Comparison of ENCODE assay signal across 31 mouse cellular contexts in the genomic region with DNA sequence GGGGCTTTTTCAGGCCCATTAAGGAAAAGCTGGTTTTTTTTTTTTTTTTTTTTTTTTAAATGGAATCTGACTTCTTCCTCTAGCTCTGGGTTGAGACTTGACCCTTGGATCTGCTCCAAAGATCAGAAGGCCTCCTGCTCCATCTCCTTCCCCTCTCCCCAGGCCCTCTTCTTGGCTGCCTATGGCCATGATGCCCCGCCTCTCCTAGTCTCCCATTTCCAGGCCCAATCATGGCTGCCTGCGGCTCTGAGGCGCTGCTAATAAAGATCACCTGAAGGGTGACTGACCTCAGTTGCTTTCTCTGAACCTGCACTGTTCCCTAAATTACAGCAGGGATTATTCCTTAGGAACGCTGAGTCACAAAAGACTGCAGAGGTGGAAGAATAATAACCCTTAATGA. TPM values are rescaled to one million over a fixed set of nuclear protein-coding genes. Genes with fewer than 3 reads are reported as not detected.
"Had no signal": no experiment of that assay in that cellular context is flagged by ENCODE, and none has a peak within 500 bp of the region (broad histone marks: within the 10 kb centered on the region; RNA-seq: fewer than 3 reads in every experiment).

No protein-coding gene starts in this region.

- H3K27ac ChIP-seq: left cerebral cortex, adult 2 months; liver, embryonic 13.5 days; stomach, embryonic 15.5 days had no signal

- H3K4me3 ChIP-seq: left cerebral cortex, adult 2 months; liver, embryonic 13.5 days; stomach, embryonic 15.5 days had no signal

- H3K27me3 ChIP-seq: liver, embryonic 13.5 days; stomach, embryonic 15.5 days had no signal

- H3K4me2 ChIP-seq: liver, embryonic 13.5 days; midbrain, embryonic 11.5 days; stomach, embryonic 15.5 days had no signal

- H3K36me3 ChIP-seq: liver, embryonic 13.5 days; stomach, embryonic 15.5 days had no signal

- H3K9ac ChIP-seq: liver, embryonic 13.5 days; stomach, embryonic 15.5 days had no signal

- H3K9me3 ChIP-seq: liver, embryonic 13.5 days; stomach, embryonic 15.5 days had no signal

- H3K4me1 ChIP-seq: liver, embryonic 13.5 days; stomach, embryonic 15.5 days had no signal

- DNase-seq: kidney, adult 9 months; layer of hippocampus, adult 9-11 months; liver, embryonic 13.5 days; lung, adult 2 months; lung, postnatal 14 days; lung, postnatal 4 days; midbrain, embryonic 14.5 days; right cerebral cortex, adult 18-20 months; right cerebral cortex, postnatal 25 days; spleen, adult 18-20 months; thymus, postnatal 36 days had no signal

RNA-seq across cellular contexts. Expression of a gene that starts 11.8 kb away (rescaled TPM):
- total RNA-seq: layer of hippocampus, postnatal 36 days; left cerebral cortex, adult 2 months; left cerebral cortex, postnatal 10 days; left cerebral cortex, postnatal 36 days; liver, adult 2 months; megakaryocyte progenitor cell, adult 5-6 weeks; megakaryocyte-erythroid progenitor cell, adult 5-6 weeks; midbrain, postnatal 0 days had no signal
- polyA plus RNA-seq: intestine, embryonic 14.5 days; limb, embryonic 11.5 days; limb, embryonic 14.5 days; liver, adult 2 months; liver, embryonic 13.5 days; liver, embryonic 16.5 days; lung, embryonic 16.5 days; midbrain, embryonic 11.5 days; midbrain, embryonic 14.5 days; midbrain, postnatal 0 days; neural tube, embryonic 11.5 days; neural tube, embryonic 14.5 days; stomach, embryonic 15.5 days; thymus, postnatal 0 days; urinary bladder, adult 2 months had no signal

RNA-seq across cellular contexts. Expression of a gene that starts 25.1 kb away (rescaled TPM):
- total RNA-seq: layer of hippocampus, adult 18-20 months; layer of hippocampus, postnatal 36 days; left cerebral cortex, adult 2 months; left cerebral cortex, postnatal 10 days; left cerebral cortex, postnatal 36 days; liver, adult 2 months; megakaryocyte progenitor cell, adult 5-6 weeks; megakaryocyte-erythroid progenitor cell, adult 5-6 weeks; midbrain, postnatal 0 days had no signal
- polyA plus RNA-seq: intestine, embryonic 14.5 days; limb, embryonic 11.5 days; limb, embryonic 14.5 days; liver, adult 2 months; liver, embryonic 13.5 days; liver, embryonic 16.5 days; lung, adult 2 months; lung, embryonic 16.5 days; midbrain, embryonic 11.5 days; midbrain, embryonic 14.5 days; midbrain, postnatal 0 days; neural tube, embryonic 11.5 days; neural tube, embryonic 14.5 days; stomach, embryonic 15.5 days; thymus, postnatal 0 days; urinary bladder, adult 2 months had no signal

RNA-seq across cellular contexts. Expression of a gene that starts 27.3 kb away (rescaled TPM):
- total RNA-seq: left cerebral cortex, postnatal 10 days; megakaryocyte progenitor cell, adult 5-6 weeks; megakaryocyte-erythroid progenitor cell, adult 5-6 weeks had no signal
- polyA plus RNA-seq: liver, embryonic 13.5 days; midbrain, embryonic 11.5 days; midbrain, embryonic 14.5 days had no signal

RNA-seq across cellular contexts. Expression of a gene that starts 29.3 kb away (rescaled TPM):
- total RNA-seq: layer of hippocampus, adult 18-20 months; left cerebral cortex, adult 2 months; left cerebral cortex, postnatal 10 days; left cerebral cortex, postnatal 36 days; liver, adult 2 months; megakaryocyte progenitor cell, adult 5-6 weeks; megakaryocyte-erythroid progenitor cell, adult 5-6 weeks; midbrain, postnatal 0 days had no signal
- polyA plus RNA-seq: intestine, embryonic 14.5 days; limb, embryonic 11.5 days; limb, embryonic 14.5 days; liver, adult 2 months; liver, embryonic 13.5 days; liver, embryonic 16.5 days; lung, adult 2 months; lung, embryonic 16.5 days; midbrain, embryonic 11.5 days; midbrain, embryonic 14.5 days; midbrain, postnatal 0 days; neural tube, embryonic 11.5 days; neural tube, embryonic 14.5 days; stomach, embryonic 15.5 days; thymus, postnatal 0 days; urinary bladder, adult 2 months had no signal

RNA-seq across cellular contexts. Expression of a gene that starts 50.1 kb away (rescaled TPM):
- total RNA-seq: left cerebral cortex, postnatal 10 days had no signal
- polyA plus RNA-seq: neural tube, embryonic 14.5 days had no signal
